Mouse (Mus musculus): ENCODE data around the gene Gm4952.

- TF ChIP-seq CTCF (IDR thresholded peaks at IDR 0.05) (no peak), EP300 (IDR thresholded peaks at IDR 0.05) (no peak)
These were observed 41.6 kb upstream of the Gm4952 start for GRCm38 (mm10) chr19:12558219-12558618.

Data from lung, postnatal 0 days (tissue).